Mouse (Mus musculus) Patski (cell line): ENCODE data around the gene Manea. TPM values are rescaled to one million over a fixed set of nuclear protein-coding genes. Genes with fewer than 3 reads are reported as not detected.

Experiments used
- ATAC-seq: fragments of 100-300 bp; one replicate; pipeline ENCODE4 v1.8.0; 2021
- CTCF ChIA-PET: fragments of 350-600 bp; sonication (Branson Sonifier 250); formaldehyde crosslinking; loops from one replicate; lab custom pipeline; 2022; ENCODE audit warnings: inconsistent platforms; lab: Charles Lee
- POLR2A ChIA-PET: fragments of 350-600 bp; sonication (Branson Sonifier 250); formaldehyde crosslinking; loops from one replicate; lab custom pipeline; 2022; ENCODE audit warnings: antibody characterized with exemption, inconsistent platforms; lab: Charles Lee
- DNase-seq: peaks from one replicate; pipeline ENCODE4 v3.0.0-alpha.2; 2011; ENCODE audit warnings: low read depth, low spot score
- H3K27me3 ChIP-seq: fragments of 371-371 bp; one replicate; pipeline ENCODE4 v1.5.1; 2021
- CTCF ChIP-seq: fragments of 100-300 bp; IDR thresholded peaks from one replicate; pipeline ENCODE4 v1.5.1; 2021
- in situ Hi-C: fragments of 300-500 bp; cut with MboI; formaldehyde crosslinking; loops from 3 replicates; pipeline ENCODE4 v1.11.1; 2018; ENCODE audit warnings: low pct_unique_long_range_greater_than_20kb, mixed read lengths
- polyA plus RNA-seq: library from polyadenylated mRNA; unstranded; gene quantifications from one replicate; pipeline ENCODE4 v1.2.3, GENCODE M21; 2021

Gene Manea
- polyA plus RNA-seq, 1 experiment from 2014 or later = 9.8 TPM

GRCm38 (mm10) chr4:26276264-26276663 is 70.4 kb downstream of the Manea start:
- ChIA-PET CTCF (no interaction called here), POLR2A (no interaction called here)
- no peak for TF ChIP-seq CTCF
- H3K27me3 ChIP-seq = no peaks in the 10 kb centered on the region
- ATAC-seq = no peak
- DNase-seq = no peak
- in situ Hi-C loops = no loop called here

- ChIA-PET POLR2A (no interaction called here), CTCF (no interaction called here)
- TF ChIP-seq CTCF = no peak
- in situ Hi-C loops = no loop called here
- no peaks in the 10 kb centered on the region for H3K27me3 ChIP-seq
- DNase-seq (no peak), ATAC-seq (no peak)
Measured at GRCm38 (mm10) chr4:26275769-26276168, 70.9 kb downstream of the Manea start.
